ENCODE assay signal across 8 mouse cellular contexts in genomic region chr11:116434967-116435752, GRCm38 (mm10). TPM values are rescaled to one million over a fixed set of nuclear protein-coding genes. Genes with fewer than 3 reads are reported as not detected.
A peak's percentile ranks its signal among the peaks of the same experiment; 100 is the strongest.
DNase-seq lines count a peak whose midpoint lies in the region; ATAC-seq lines count a peak whose summit lies in the region.

No protein-coding gene starts in this region.

- DNase-seq in forebrain, embryonic 10.5 days (ENCODE audit: extremely low spot score, low spot score): no peak
- DNase-seq in kidney, postnatal 10 days: peak; percentile 61
- DNase-seq in embryo, embryonic 10 days (ENCODE audit: low spot score): no peak
- no peak for DNase-seq in frontal cortex, postnatal 36 days (ENCODE audit: low spot score in 2 of 2)

- peaks cover 70% of the 10 kb centered on the region for H3K4me1 ChIP-seq in megakaryocyte, embryonic 14.5 days
- H3K4me1 ChIP-seq in forebrain, embryonic 10.5 days: peaks cover 66% of the 10 kb centered on the region
- peaks cover 29% of the 10 kb centered on the region for H3K4me1 ChIP-seq in neural tube, embryonic 12.5 days

- WGBS in forebrain, embryonic 10.5 days: 55% methylated on average over 12 of the region's 12 CpGs
- 56% methylated on average over 11 of the region's 12 CpGs for WGBS in neural tube, embryonic 12.5 days

- H3K36me3 ChIP-seq in megakaryocyte, embryonic 14.5 days (replicated peaks; ENCODE audit: low read length): peaks cover 41% of the 10 kb centered on the region
- H3K36me3 ChIP-seq in forebrain, embryonic 10.5 days (replicated peaks): peaks cover 45% of the 10 kb centered on the region
- H3K36me3 ChIP-seq in neural tube, embryonic 12.5 days: peaks cover 27% of the 10 kb centered on the region

- ATAC-seq in megakaryocyte, adult 5-6 weeks (ENCODE audit: poor library complexity, severe bottlenecking): no peak
- ATAC-seq in neural tube, embryonic 12.5 days (ENCODE audit: low FRiP score, low read depth): 0 out of 2 replicates have a peak, but pooled peaks have one; percentile 2
- no peak for ATAC-seq in frontal cortex, adult (ENCODE audit: low TSS enrichment)

- no peaks in the 10 kb centered on the region for H3K27me3 ChIP-seq in megakaryocyte, embryonic 14.5 days (replicated peaks)
- H3K27me3 ChIP-seq in forebrain, embryonic 10.5 days (ENCODE audit: poor library complexity, severe bottlenecking): peaks cover 22% of the 10 kb centered on the region
- no peaks in the 10 kb centered on the region for H3K27me3 ChIP-seq in neural tube, embryonic 12.5 days (replicated peaks)

- peak overlapping the region; percentile 84 for H3K4me2 ChIP-seq in neural tube, embryonic 12.5 days (replicated peaks)

- H3K9ac ChIP-seq in neural tube, embryonic 12.5 days: peak overlapping the region; percentile 97

- peak overlapping the region; percentile 97 for H3K27ac ChIP-seq in forebrain, embryonic 10.5 days
- peak overlapping the region; percentile 84; the same call in 1 of the 2 replicates for H3K27ac ChIP-seq in neural tube, embryonic 12.5 days

- H3K4me3 ChIP-seq in megakaryocyte, embryonic 14.5 days (replicated peaks): peak overlapping the region; percentile 95
- H3K4me3 ChIP-seq in forebrain, embryonic 10.5 days: peak overlapping the region; percentile 96
- H3K4me3 ChIP-seq in neural tube, embryonic 12.5 days: peak overlapping the region; percentile 95

- H3K9me3 ChIP-seq in megakaryocyte, embryonic 14.5 days: no peaks in the 10 kb centered on the region
- H3K9me3 ChIP-seq in forebrain, embryonic 10.5 days: no peaks in the 10 kb centered on the region
- no peaks in the 10 kb centered on the region for H3K9me3 ChIP-seq in neural tube, embryonic 12.5 days

RNA-seq across cellular contexts. Expression of gene Ubald2, which starts 1.3 kb away (rescaled TPM):
- polyA plus RNA-seq in megakaryocyte, embryonic 14.5 days (2012; ENCODE audit: insufficient read depth, low replicate concordance): 443 and 805 TPM in 2 replicates
- 94.1 and 112 TPM in 2 replicates for total RNA-seq in megakaryocyte, adult 5-6 weeks (2015)
- total RNA-seq in megakaryocyte, adult 5-6 weeks (2017): 58.4 and 64.0 TPM in 2 replicates
- 31.6 and 33.1 TPM in 2 replicates for polyA plus RNA-seq in forebrain, embryonic 10.5 days (2016; fragmentation: Nextera tagmentation; extraction: Ambion mirVana)
- polyA plus RNA-seq in neural tube, embryonic 12.5 days (2016; fragmentation: Nextera tagmentation; extraction: Ambion mirVana): 53.8 and 72.3 TPM in 2 replicates

RNA-seq across cellular contexts. Expression of gene Rnf157, which starts 22.3 kb away (rescaled TPM):
- 1.2 and 1.8 TPM in 2 replicates for polyA plus RNA-seq in megakaryocyte, embryonic 14.5 days (2012; ENCODE audit: insufficient read depth, low replicate concordance)
- total RNA-seq in megakaryocyte, adult 5-6 weeks (2015): 6.2 and 7.0 TPM in 2 replicates
- 5.7 and 7.1 TPM in 2 replicates for total RNA-seq in megakaryocyte, adult 5-6 weeks (2017)
- polyA plus RNA-seq in forebrain, embryonic 10.5 days (2016; fragmentation: Nextera tagmentation; extraction: Ambion mirVana): 5.5 and 5.7 TPM in 2 replicates
- polyA plus RNA-seq in neural tube, embryonic 12.5 days (2016; fragmentation: Nextera tagmentation; extraction: Ambion mirVana): 54.3 and 62.8 TPM in 2 replicates

RNA-seq across cellular contexts. Expression of gene Qrich2, which starts 30.9 kb away (rescaled TPM):
- polyA plus RNA-seq in megakaryocyte, embryonic 14.5 days (2012; ENCODE audit: insufficient read depth, low replicate concordance): not detected in 2 replicates
- total RNA-seq in megakaryocyte, adult 5-6 weeks (2015): not detected in 2 replicates
- total RNA-seq in megakaryocyte, adult 5-6 weeks (2017): 0.18 and 0.65 TPM in 2 replicates
- 0.16 and 0.24 TPM in 2 replicates for polyA plus RNA-seq in forebrain, embryonic 10.5 days (2016; fragmentation: Nextera tagmentation; extraction: Ambion mirVana)
- not detected in 2 replicates for polyA plus RNA-seq in neural tube, embryonic 12.5 days (2016; fragmentation: Nextera tagmentation; extraction: Ambion mirVana)

RNA-seq across cellular contexts. Expression of gene Prpsap1, which starts 58.8 kb away (rescaled TPM):
- polyA plus RNA-seq in megakaryocyte, embryonic 14.5 days (2012; ENCODE audit: insufficient read depth, low replicate concordance): 18.2 and 20.3 TPM in 2 replicates
- total RNA-seq in megakaryocyte, adult 5-6 weeks (2015): 28.6 and 32.6 TPM in 2 replicates
- 19.2 and 34.6 TPM in 2 replicates for total RNA-seq in megakaryocyte, adult 5-6 weeks (2017)
- polyA plus RNA-seq in forebrain, embryonic 10.5 days (2016; fragmentation: Nextera tagmentation; extraction: Ambion mirVana): 200 and 209 TPM in 2 replicates
- polyA plus RNA-seq in neural tube, embryonic 12.5 days (2016; fragmentation: Nextera tagmentation; extraction: Ambion mirVana): 199 and 200 TPM in 2 replicates
